Mouse (Mus musculus) intestine, embryonic 14.5 days (tissue): Measurements from ENCODE around the gene Dph2. TPM values are rescaled to one million over a fixed set of nuclear protein-coding genes. Genes with fewer than 3 reads are reported as not detected.

Experiments
- ATAC-seq: fragments of 200-750 bp; cut with Nextera tagmentation; replicated peaks from 2 replicates; pipeline ENCODE4 v1.8.0; 2017; ENCODE audit warnings: low read depth, moderate number of reproducible peaks, moderate TSS enrichment, moderate library complexity; ENCODE audit not compliant: low FRiP score, low TSS enrichment
- DNase-seq: peaks from one replicate; pipeline ENCODE4 v3.0.0-alpha.2; 2018; ENCODE audit warnings: low spot score
- H3K27ac ChIP-seq: fragments of 300-500 bp; sonication (generic); 2 replicates; pipeline ENCODE4 v1.5.1; 2014; ENCODE audit warnings: low read depth, mild to moderate bottlenecking, control low read depth
- H3K27me3 ChIP-seq: fragments of 300-500 bp; sonication (generic); replicated peaks from 2 replicates; pipeline ENCODE4 v1.6.1; 2014; ENCODE audit warnings: low read length, control low read depth; ENCODE audit not compliant: control insufficient read depth, insufficient read depth
- H3K36me3 ChIP-seq: fragments of 300-500 bp; sonication (generic); 2 replicates; pipeline ENCODE4 v1.6.1; 2014; ENCODE audit warnings: low read length, control low read depth; ENCODE audit not compliant: control insufficient read depth, insufficient read depth
- H3K4me1 ChIP-seq: fragments of 300-500 bp; sonication (generic); replicated peaks from 2 replicates; pipeline ENCODE4 v1.6.1; 2014; ENCODE audit warnings: low read length, control low read depth, mixed read lengths; ENCODE audit not compliant: control insufficient read depth, insufficient read depth
- H3K4me2 ChIP-seq: fragments of 300-500 bp; sonication (generic); 2 replicates; pipeline ENCODE4 v1.6.1; 2014; ENCODE audit warnings: low read length
- H3K4me3 ChIP-seq: fragments of 300-500 bp; sonication (generic); 2 replicates; pipeline ENCODE4 v1.5.1; 2014; ENCODE audit warnings: low read depth, low read length, control low read depth, mixed read lengths
- H3K9ac ChIP-seq: fragments of 300-500 bp; sonication (generic); 2 replicates; pipeline ENCODE4 v1.6.1; 2014; ENCODE audit warnings: mild to moderate bottlenecking, low read length
- H3K9me3 ChIP-seq: fragments of 300-500 bp; sonication (generic); 2 replicates; pipeline ENCODE4 v1.6.1; 2016; ENCODE audit warnings: low read length, control low read depth; ENCODE audit not compliant: control insufficient read depth
- WGBS: fragments of 180-500 bp; shearing (Covaris S2); extraction: QIAGEN DNeasy Blood & Tissue Kit; methylation state at CpG from one replicate; pipeline ENCODE4 v1.1.7; 2014; 5-methylcytosine and 5-hydroxymethylcytosine counted together
- polyA plus RNA-seq: library from polyadenylated mRNA; unstranded; fragments of >200 nt; fragmentation: Nextera tagmentation; extraction: Ambion mirVana; gene quantifications from 2 replicates; pipeline ENCODE4 v1.2.1, GENCODE M21; 2014

The Dph2 gene
- polyA plus RNA-seq, 1 experiment from 2014 or later: 20.0 TPM

- Histone ChIP-seq H3K4me3 (no peak overlapping the region), H3K4me2 (no peak overlapping the region), H3K27me3 (no peaks in the 10 kb centered on the region), H3K27ac (no peak overlapping the region), H3K4me1 (0 out of 2 replicates have a peak, but pooled peaks cover 5% of the 10 kb centered on the region), H3K9ac (no peak overlapping the region), H3K9me3 (no peaks in the 10 kb centered on the region), H3K36me3 (peaks cover 80% of the 10 kb centered on the region)
- DNase-seq: no peak
- no peak for ATAC-seq
- 89% methylated on average over 10 of the region's 10 CpGs for WGBS
These were observed 12.3 kb upstream of the Dph2 start for GRCm38 (mm10) chr4:117904094-117904493.

GRCm38 (mm10) chr4:117898111-117898510, 6.3 kb upstream of the Dph2 start:
- H3K4me3 ChIP-seq: no peak overlapping the region
- WGBS: 81% methylated on average over 3 of the region's 3 CpGs

GRCm38 (mm10) chr4:117896031-117896430, 4.2 kb upstream of the Dph2 start:
- Histone ChIP-seq H3K9me3 (no peaks in the 10 kb centered on the region), H3K4me2 (no peak overlapping the region), H3K4me3 (no peak overlapping the region), H3K27ac (no peak overlapping the region), H3K36me3 (peaks cover 70% of the 10 kb centered on the region), H3K9ac (no peak overlapping the region), H3K27me3 (no peaks in the 10 kb centered on the region), H3K4me1 (peaks cover 3% of the 10 kb centered on the region; the same call in 1 of the 2 replicates)
- ATAC-seq (no peak), DNase-seq (no peak)
- WGBS: 92% methylated on average over 6 of the region's 6 CpGs

More at GRCm38 (mm10) chr4:117898111-117898510, 6.3 kb upstream of the Dph2 start:
- H3K27ac ChIP-seq: no peak overlapping the region
- H3K9ac ChIP-seq: no peak overlapping the region
- no peaks in the 10 kb centered on the region for H3K27me3 ChIP-seq
- no peak overlapping the region for H3K4me2 ChIP-seq
- DNase-seq (no peak), ATAC-seq (no peak)
- H3K9me3 ChIP-seq: no peaks in the 10 kb centered on the region
- peaks cover 91% of the 10 kb centered on the region for H3K36me3 ChIP-seq
- no peaks in the 10 kb centered on the region for H3K4me1 ChIP-seq

GRCm38 (mm10) chr4:117895339-117895738, 3.5 kb upstream of the Dph2 start:
- no peak overlapping the region for H3K9ac ChIP-seq
- peaks cover 6% of the 10 kb centered on the region; the same call in 1 of the 2 replicates for H3K4me1 ChIP-seq
- ATAC-seq (no peak), DNase-seq (no peak)
- H3K4me2 ChIP-seq: no peak overlapping the region
- 83% methylated on average over 7 of the region's 7 CpGs for WGBS
- no peak overlapping the region for H3K27ac ChIP-seq
- no peak overlapping the region for H3K4me3 ChIP-seq
- H3K27me3 ChIP-seq: no peaks in the 10 kb centered on the region
- no peaks in the 10 kb centered on the region for H3K9me3 ChIP-seq
- H3K36me3 ChIP-seq: peaks cover 63% of the 10 kb centered on the region

- peaks cover 6% of the 10 kb centered on the region; the same call in 1 of the 2 replicates for H3K4me1 ChIP-seq
- ATAC-seq: no peak
- no peak overlapping the region for H3K27ac ChIP-seq
- no peaks in the 10 kb centered on the region for H3K9me3 ChIP-seq
- 86% methylated on average over 8 of the region's 8 CpGs for WGBS
- no peak overlapping the region for H3K9ac ChIP-seq
- peaks cover 60% of the 10 kb centered on the region for H3K36me3 ChIP-seq
- H3K4me3 ChIP-seq: no peak overlapping the region
- no peak for DNase-seq
- no peaks in the 10 kb centered on the region for H3K27me3 ChIP-seq
- no peak overlapping the region for H3K4me2 ChIP-seq
These were observed 2.8 kb upstream of the Dph2 start for GRCm38 (mm10) chr4:117894601-117895000.

DNA sequence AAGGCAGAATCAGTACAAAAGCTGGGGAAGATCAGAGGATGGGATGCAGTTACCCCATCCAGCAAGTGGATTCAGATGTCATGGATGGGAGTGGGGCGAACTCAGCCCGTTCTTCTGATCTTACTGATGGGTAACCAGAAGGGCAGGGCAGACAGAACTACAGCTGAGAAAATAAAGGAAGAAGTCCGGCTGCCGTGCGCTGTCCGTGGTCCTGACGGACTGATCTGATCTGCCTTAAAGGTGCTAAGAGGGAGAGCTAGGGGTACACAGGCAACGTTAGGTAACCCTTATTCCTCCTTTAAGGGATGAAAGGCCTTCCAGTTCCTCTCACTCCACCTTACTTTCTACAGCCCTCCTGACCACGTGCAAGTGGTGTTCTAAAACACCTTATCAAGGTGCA, 1.5 kb upstream of the Dph2 start:
- ATAC-seq (no peak), DNase-seq (peak; percentile 87)
- Histone ChIP-seq H3K36me3 (peaks cover 56% of the 10 kb centered on the region), H3K9ac (no peak overlapping the region), H3K27me3 (no peaks in the 10 kb centered on the region), H3K27ac (no peak overlapping the region), H3K4me2 (no peak overlapping the region), H3K9me3 (no peaks in the 10 kb centered on the region), H3K4me3 (no peak overlapping the region), H3K4me1 (peaks cover 6% of the 10 kb centered on the region; the same call in 1 of the 2 replicates)
- 19% methylated on average over 9 of the region's 9 CpGs for WGBS

DNA sequence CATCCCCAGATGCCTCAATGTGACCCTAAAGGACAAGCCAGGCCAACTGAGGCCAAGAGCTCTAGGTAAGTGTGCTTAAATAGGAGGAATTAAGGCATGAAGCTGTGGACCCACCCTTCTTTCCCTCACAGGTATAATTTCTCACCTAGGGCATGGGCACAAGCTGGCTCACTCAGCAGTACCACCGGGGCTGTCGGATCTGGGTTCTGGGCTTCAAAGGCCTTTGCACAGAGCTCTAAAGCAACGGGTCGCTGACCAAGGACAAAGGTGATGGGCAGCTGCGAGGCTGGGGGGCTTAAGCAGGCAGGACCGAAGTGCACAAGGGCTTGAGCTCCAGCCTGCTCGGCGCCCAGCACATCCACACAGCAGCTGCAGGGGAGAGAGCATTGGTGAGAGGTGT, 1.1 kb downstream of the Dph2 start:
- Histone ChIP-seq H3K4me1 (peaks cover 12% of the 10 kb centered on the region), H3K4me2 (peak overlapping the region; percentile 91; the same call in 1 of the 2 replicates), H3K36me3 (peaks cover 34% of the 10 kb centered on the region), H3K27ac (no peak overlapping the region), H3K4me3 (peak overlapping the region; percentile 81; the same call in 1 of the 2 replicates), H3K9me3 (no peaks in the 10 kb centered on the region), H3K27me3 (no peaks in the 10 kb centered on the region), H3K9ac (no peak overlapping the region)
- no peak for ATAC-seq
- DNase-seq: no peak
- WGBS: 87% methylated on average over 8 of the region's 8 CpGs

DNA sequence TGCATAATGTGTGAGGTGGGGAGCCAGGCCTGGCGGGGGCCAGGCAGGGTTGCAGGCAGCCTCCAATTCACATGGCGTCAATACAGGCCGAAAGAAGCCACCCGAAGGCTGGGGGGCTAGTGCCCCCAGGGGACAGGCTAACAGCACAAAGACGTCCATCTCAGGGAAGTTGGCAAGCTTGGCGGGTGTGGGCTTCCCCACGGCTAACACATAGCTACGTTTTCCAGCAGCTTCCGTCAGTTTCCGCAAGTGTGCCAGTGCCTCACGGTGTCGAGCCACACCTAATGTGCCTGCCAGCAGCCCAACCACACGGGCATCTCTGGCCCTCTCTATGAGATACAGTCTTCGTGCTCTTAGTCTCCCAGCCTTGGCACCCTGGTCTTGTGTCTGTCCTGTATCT, 1.8 kb downstream of the Dph2 start:
- DNase-seq (no peak), ATAC-seq (no peak)
- WGBS: 91% methylated on average over 14 of the region's 14 CpGs
- H3K4me1 ChIP-seq: peaks cover 12% of the 10 kb centered on the region
- H3K36me3 ChIP-seq: peaks cover 34% of the 10 kb centered on the region
- no peaks in the 10 kb centered on the region for H3K27me3 ChIP-seq
- no peak overlapping the region for H3K4me3 ChIP-seq
- H3K9ac ChIP-seq: no peak overlapping the region
- no peak overlapping the region for H3K27ac ChIP-seq
- no peaks in the 10 kb centered on the region for H3K9me3 ChIP-seq
- no peak overlapping the region for H3K4me2 ChIP-seq

GRCm38 (mm10) chr4:117889471-117889870, 2.4 kb downstream of the Dph2 start:
- no peak for ATAC-seq
- DNase-seq: no peak
- 88% methylated on average over 15 of the region's 15 CpGs for WGBS

More at GRCm38 (mm10) chr4:117889471-117889870, 2.4 kb downstream of the Dph2 start:
- Histone ChIP-seq H3K4me2 (no peak overlapping the region), H3K27me3 (no peaks in the 10 kb centered on the region), H3K4me3 (no peak overlapping the region), H3K27ac (no peak overlapping the region), H3K4me1 (peaks cover 12% of the 10 kb centered on the region), H3K9ac (no peak overlapping the region), H3K36me3 (peaks cover 36% of the 10 kb centered on the region), H3K9me3 (no peaks in the 10 kb centered on the region)
